Mouse (Mus musculus) urinary bladder, adult 2 months (tissue): ENCODE results near the gene Zfp942. TPM values are rescaled to one million over a fixed set of nuclear protein-coding genes. Genes with fewer than 3 reads are reported as not detected.

Source experiments
- DNase-seq: peaks from one replicate; pipeline ENCODE4 v3.0.0; 2022; ENCODE audit warnings: low spot score
- polyA plus RNA-seq: library from polyadenylated mRNA; depleted of rRNA; stranded (reverse); fragments of >200 nt; gene quantifications from 2 replicates; pipeline ENCODE4 v1.2.3, GENCODE M21; 2012; rRNA removed

Gene Zfp942
- polyA plus RNA-seq, result 8.1 and 9.5 TPM in 2 replicates

GRCm38 (mm10) chr17:21962107-21962907, at the start of gene Zfp942, which contains the start of gene Zfp943:
Gene Zfp942 (minus strand): TSS chr17:21962464.
Gene Zfp943 (plus strand): TSS chr17:21962552.
- peak; percentile 71 for DNase-seq

GRCm38 (mm10) chr17:21963302-21963701, 1.0 kb upstream of the Zfp942 start:
- DNase-seq, result no peak

GRCm38 (mm10) chr17:21909456-21910052, 52.7 kb downstream of the Zfp942 start, which contains the start of gene Zfp995:
Gene Zfp995 (minus strand): TSS chr17:21909926.
- DNase-seq, result peak; percentile 29

- no peak for DNase-seq
Observed at GRCm38 (mm10) chr17:21909039-21909438, 53.2 kb downstream of the Zfp942 start.

Other genes starting within 250 kb of the Zfp942 start
- 4.4 and 4.6 TPM in 2 replicates for gene Zfp229, start 231.7 kb downstream of the Zfp942 start, polyA plus RNA-seq
- gene Zfp820, start 116.7 kb downstream of the Zfp942 start, polyA plus RNA-seq, result 2.4 and 2.8 TPM in 2 replicates
- 5.4 and 5.5 TPM in 2 replicates for gene Zfp995, start 52.5 kb downstream of the Zfp942 start, polyA plus RNA-seq
- gene Zfp943, start 88 bp upstream of the Zfp942 start, polyA plus RNA-seq, result 16.7 and 19.8 TPM in 2 replicates
- gene Zfp947, start 203.7 kb upstream of the Zfp942 start, polyA plus RNA-seq, result 1.4 and 1.5 TPM in 2 replicates